Comparison of ENCODE assay signal across 11 mouse cellular contexts in the genomic region with DNA sequence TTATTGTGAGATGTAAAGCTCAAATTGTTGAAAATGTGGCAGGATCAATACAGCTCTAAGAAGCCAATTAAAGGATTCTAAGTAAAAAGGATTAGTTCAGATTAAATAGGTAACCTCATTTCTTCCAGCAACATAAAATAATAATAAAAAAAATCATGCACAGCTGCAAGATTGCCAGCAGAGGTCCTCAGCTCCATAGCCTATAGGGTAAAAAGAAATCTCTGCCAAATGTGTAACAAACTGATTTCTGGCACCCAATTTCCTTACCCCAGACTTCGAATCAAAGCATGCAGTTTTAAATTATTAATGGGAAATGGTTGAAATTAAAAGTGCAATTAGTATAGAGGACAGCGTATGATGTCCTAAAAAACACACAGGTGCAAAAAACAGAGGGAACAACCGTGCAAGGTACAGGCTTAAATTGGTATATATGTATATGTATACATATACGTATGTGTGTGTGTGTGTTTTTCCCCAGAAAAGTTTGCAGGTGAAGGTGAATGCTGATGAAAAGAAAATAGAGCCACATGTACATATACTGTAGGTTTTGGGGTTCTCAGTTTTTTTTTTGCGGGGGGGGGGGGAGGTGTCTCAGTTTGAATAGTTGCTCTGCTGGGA.
DNase-seq lines count a peak whose midpoint lies in the region; ATAC-seq and TF ChIP-seq lines count a peak whose summit lies in the region.
"Had no signal": no experiment of that assay in that cellular context is flagged by ENCODE, and none has a peak within 500 bp of the region (broad histone marks: within the 10 kb centered on the region; RNA-seq: fewer than 3 reads in every experiment).

No protein-coding gene starts in this region.

- DNase-seq in layer of hippocampus, adult 2 months (ENCODE audit: low spot score in 2 of 2): peak; percentile 10 to 32
- DNase-seq in layer of hippocampus, adult 9-11 months: no peak
- DNase-seq in ES-CJ7 (ENCODE audit: low read depth, low spot score): peak; percentile 31
- peak; percentile 54 for DNase-seq in brain, adult 2 months (ENCODE audit: low read depth, low spot score)
- no peak for DNase-seq in natural killer cell, adult 2 months (ENCODE audit: low spot score in 2 of 2)
- no peak for DNase-seq in left cerebral cortex, adult 11 months (ENCODE audit: low spot score)
- no peak for DNase-seq in kidney, adult 2 months
- DNase-seq: cerebellum, adult 9-11 months; liver, embryonic 13.5 days had no signal

- 75% methylated on average over 5 of the region's 5 CpGs for WGBS in kidney, adult 2 months

- peak; percentile 85 for TF ChIP-seq CTCF in layer of hippocampus, adult 2 months (conservative IDR thresholded peaks at IDR 0.05)
- no peak for TF ChIP-seq CTCF in kidney, adult 2 months (conservative IDR thresholded peaks at IDR 0.05; ENCODE audit: insufficient read depth, insufficient read length, low read depth, low read length)

- H3K4me1 ChIP-seq in kidney, adult 2 months (ENCODE audit: control insufficient read depth, insufficient read depth, low read length): no peaks in the 10 kb centered on the region
- H3K4me1 ChIP-seq: liver, embryonic 13.5 days had no signal

- ATAC-seq in megakaryocyte progenitor cell, adult 5-6 weeks (replicated peaks; ENCODE audit: poor library complexity): peak; percentile 50; the same call in 1 of the 2 replicates

- H3K27ac ChIP-seq in layer of hippocampus, adult 2 months: no peak overlapping the region
- H3K27ac ChIP-seq in kidney, adult 2 months (ENCODE audit: insufficient read depth, low read depth, low read length): no peak overlapping the region
- H3K27ac ChIP-seq: liver, embryonic 13.5 days had no signal

- no peaks in the 10 kb centered on the region for H3K27me3 ChIP-seq in kidney, adult 2 months (replicated peaks; ENCODE audit: control insufficient read depth, insufficient read depth, low read length)
- H3K27me3 ChIP-seq: liver, embryonic 13.5 days had no signal

- H3K4me3 ChIP-seq in layer of hippocampus, adult 2 months: no peak overlapping the region
- H3K4me3 ChIP-seq in kidney, adult 2 months (ENCODE audit: insufficient read depth, low read depth, low read length): no peak overlapping the region
- H3K4me3 ChIP-seq: liver, embryonic 13.5 days; myocyte had no signal

- H3K36me3 ChIP-seq in kidney, adult 2 months (ENCODE audit: control insufficient read depth, insufficient read depth, low read length): no peaks in the 10 kb centered on the region
- H3K36me3 ChIP-seq: liver, embryonic 13.5 days had no signal

- TF ChIP-seq POLR2A in kidney, adult 2 months (IDR thresholded peaks at IDR 0.05; ENCODE audit: low read depth, low read length): no peak

Comparison
In these comparisons a context has a peak if more than half of its experiments do, and no peak if none do; other contexts are left out.
1. DNase-seq: peak in layer of hippocampus, adult 2 months (2 of 2), ES-CJ7 (single experiment) and brain, adult 2 months (single experiment); none in layer of hippocampus, adult 9-11 months (single experiment), natural killer cell, adult 2 months (0 of 2), left cerebral cortex, adult 11 months (single experiment) and kidney, adult 2 months (single experiment).